Mouse (Mus musculus) adipose tissue, adult 10 weeks (tissue): ENCODE data around the gene Acot7. TPM values are rescaled to one million over a fixed set of nuclear protein-coding genes. Genes with fewer than 3 reads are reported as not detected.

Experiments used
- polyA plus RNA-seq: library from polyadenylated mRNA; stranded (reverse); fragments of 350-450 nt; fragmentation: Illumina TruSeq; extraction: RNeasy Lipid Tissue Mini Kit (QIAGEN cat#74804); gene quantifications from one replicate; pipeline ENCODE4 v1.2.3, GENCODE M21; 2014; ENCODE audit warnings: low read depth, low replicate concordance

The Acot7 gene
- 37.1 TPM for polyA plus RNA-seq

GRCm38 (mm10) chr4:152177537-152178343, at the start of gene Acot7:
Acot7 (plus strand) TSS chr4:152178134.

GRCm38 (mm10) chr4:152151966-152152544, 25.9 kb upstream of the Acot7 start, which contains the start of gene Espn:
Espn (minus strand) TSS chr4:152152371.

GRCm38 (mm10) chr4:152158585-152159284, 19.2 kb upstream of the Acot7 start, which contains the start of gene Hes2:
Hes2 (plus strand) TSS chr4:152158867.

GRCm38 (mm10) chr4:152273621-152274236, 95.8 kb downstream of the Acot7 start, which contains the start of gene Gpr153:
Gpr153 (plus strand) TSS chr4:152274232.

GRCm38 (mm10) chr4:152291562-152291961, 113.6 kb downstream of the Acot7 start, which contains the start of gene Hes3:
Hes3 (minus strand) TSS chr4:152291662.

GRCm38 (mm10) chr4:152296874-152297861, 119.2 kb downstream of the Acot7 start, which contains the start of gene Icmt:
Icmt (plus strand) TSS chr4:152297227.

GRCm38 (mm10) chr4:152318517-152319234, 140.7 kb downstream of the Acot7 start, which contains the start of gene Rnf207:
Rnf207 (minus strand) TSS chr4:152318993.

Other genes with a start within 250 kb of the Acot7 start
- 39.0 TPM for gene Dnajc11, start 244.4 kb upstream of the Acot7 start, polyA plus RNA-seq
- 40.2 TPM for gene Thap3, start 189.1 kb upstream of the Acot7 start, polyA plus RNA-seq
- 17.1 TPM for gene Phf13, start 181.9 kb upstream of the Acot7 start, polyA plus RNA-seq
- 16.3 TPM for gene Klhl21, start 169.3 kb upstream of the Acot7 start, polyA plus RNA-seq
- gene Zbtb48, start 150.5 kb upstream of the Acot7 start, polyA plus RNA-seq, result 8.5 TPM
- 2.2 TPM for gene Tas1r1, start 139.6 kb upstream of the Acot7 start, polyA plus RNA-seq
- gene Nol9, start 138.8 kb upstream of the Acot7 start, polyA plus RNA-seq, result 18.6 TPM
- 27.6 TPM for gene Plekhg5, start 105.6 kb upstream of the Acot7 start, polyA plus RNA-seq
- 6.8 TPM for gene Tnfrsf25, start 62.2 kb upstream of the Acot7 start, polyA plus RNA-seq
- gene Espn, start 25.8 kb upstream of the Acot7 start, polyA plus RNA-seq, result 71.0 TPM
- gene Hes2, start 19.3 kb upstream of the Acot7 start, polyA plus RNA-seq, result 0.38 TPM
- 13.3 TPM for gene Gpr153, start 96.1 kb downstream of the Acot7 start, polyA plus RNA-seq
- not detected for gene Hes3, start 113.5 kb downstream of the Acot7 start, polyA plus RNA-seq
- gene Icmt, start 119.1 kb downstream of the Acot7 start, polyA plus RNA-seq, result 32.9 TPM
- 2.8 TPM for gene Rnf207, start 140.9 kb downstream of the Acot7 start, polyA plus RNA-seq
- gene Rpl22, start 147.6 kb downstream of the Acot7 start, polyA plus RNA-seq, result 632 TPM
- 1.6 TPM for gene Chd5, start 160.5 kb downstream of the Acot7 start, polyA plus RNA-seq